Mouse (Mus musculus) forebrain, embryonic 11.5 days (tissue): ENCODE results near the gene Pgc. TPM values are rescaled to one million over a fixed set of nuclear protein-coding genes. Genes with fewer than 3 reads are reported as not detected.

Source experiments
- ATAC-seq: fragments of 200-750 bp; cut with Nextera tagmentation; replicated peaks from 2 replicates; pipeline ENCODE4 v1.8.0; 2017; ENCODE audit warnings: moderate TSS enrichment; ENCODE audit not compliant: low FRiP score
- DNase-seq: peaks from one replicate; pipeline ENCODE4 v3.0.0-alpha.2; 2017; ENCODE audit warnings: low spot score
- H3K27ac ChIP-seq: fragments of 300-500 bp; sonication (generic); 2 replicates; pipeline ENCODE4 v1.5.1; 2014; ENCODE audit warnings: low read depth, low read length
- H3K27me3 ChIP-seq: fragments of 300-500 bp; sonication (generic); 2 replicates; pipeline ENCODE4 v1.6.1; 2014; ENCODE audit warnings: mild to moderate bottlenecking, low read length, mixed read lengths; ENCODE audit not compliant: control insufficient read depth, insufficient read depth
- H3K36me3 ChIP-seq: fragments of 300-500 bp; sonication (generic); 2 replicates; pipeline ENCODE4 v1.6.1; 2014; ENCODE audit warnings: mild to moderate bottlenecking, low read length, moderate library complexity, mixed read lengths; ENCODE audit not compliant: control insufficient read depth, insufficient read depth
- H3K4me1 ChIP-seq: fragments of 300-500 bp; sonication (generic); replicated peaks from 2 replicates; pipeline ENCODE4 v1.6.1; 2014; ENCODE audit warnings: low read length, mixed read lengths; ENCODE audit not compliant: control insufficient read depth, insufficient read depth
- H3K4me2 ChIP-seq: fragments of 300-500 bp; sonication (generic); 2 replicates; pipeline ENCODE4 v1.6.1; 2014; ENCODE audit warnings: low read depth, mild to moderate bottlenecking, low read length, moderate library complexity, mixed read lengths; ENCODE audit not compliant: severe bottlenecking
- H3K4me3 ChIP-seq: fragments of 300-500 bp; sonication (generic); 2 replicates; pipeline ENCODE4 v1.5.1; 2014; ENCODE audit warnings: low read depth, low read length
- H3K9ac ChIP-seq: fragments of 300-500 bp; sonication (generic); 2 replicates; pipeline ENCODE4 v1.6.1; 2014; ENCODE audit warnings: low read length
- H3K9me3 ChIP-seq: fragments of 300-500 bp; sonication (generic); 2 replicates; pipeline ENCODE4 v1.6.1; 2016; ENCODE audit warnings: low read length, mixed read lengths; ENCODE audit not compliant: control insufficient read depth
- WGBS: fragments of 180-500 bp; shearing (Covaris S2); extraction: QIAGEN DNeasy Blood & Tissue Kit; methylation state at CpG from one replicate; pipeline ENCODE4 v1.1.7; 2014; 5-methylcytosine and 5-hydroxymethylcytosine counted together
- polyA plus RNA-seq: library from polyadenylated mRNA; unstranded; fragments of >200 nt; fragmentation: Nextera tagmentation; extraction: Ambion mirVana; gene quantifications from 2 replicates; pipeline ENCODE4 v1.2.1, GENCODE M21; 2014

The Pgc gene
- polyA plus RNA-seq: not detected in 2 replicates

DNA sequence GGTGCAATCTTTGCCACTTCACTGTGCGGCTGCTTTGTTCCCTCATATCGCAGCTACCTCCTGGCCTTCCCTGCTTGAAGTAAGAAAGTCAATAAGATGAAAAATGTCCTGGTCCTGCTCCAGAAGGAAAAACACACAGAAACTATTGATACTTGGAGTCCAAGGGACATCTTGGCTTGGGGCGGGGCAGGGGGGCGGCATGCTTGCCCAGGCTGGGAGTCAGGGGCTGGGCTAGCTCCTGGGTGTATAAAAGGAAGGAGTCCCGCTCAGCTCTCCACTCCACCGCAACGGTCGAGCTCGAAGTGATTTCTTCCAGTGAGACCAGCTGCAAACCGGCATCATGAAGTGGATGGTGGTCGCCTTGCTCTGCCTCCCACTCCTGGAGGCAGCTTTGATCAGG, at the start of gene Pgc:
TSS of gene Pgc (plus strand) at position 277 of the 400 bp plus-strand sequence.
- WGBS: 87% methylated on average over 11 of the region's 11 CpGs
- Histone ChIP-seq H3K36me3 (no peaks in the 10 kb centered on the region), H3K27ac (no peak within 1 kb of the TSS), H3K4me1 (no peaks in the 10 kb centered on the region), H3K9ac (no peak within 1 kb of the TSS), H3K9me3 (no peaks in the 10 kb centered on the region), H3K4me3 (no peak within 1 kb of the TSS), H3K4me2 (no peak within 1 kb of the TSS), H3K27me3 (no peaks in the 10 kb centered on the region)
- no peak for ATAC-seq
- no peak for DNase-seq

DNA sequence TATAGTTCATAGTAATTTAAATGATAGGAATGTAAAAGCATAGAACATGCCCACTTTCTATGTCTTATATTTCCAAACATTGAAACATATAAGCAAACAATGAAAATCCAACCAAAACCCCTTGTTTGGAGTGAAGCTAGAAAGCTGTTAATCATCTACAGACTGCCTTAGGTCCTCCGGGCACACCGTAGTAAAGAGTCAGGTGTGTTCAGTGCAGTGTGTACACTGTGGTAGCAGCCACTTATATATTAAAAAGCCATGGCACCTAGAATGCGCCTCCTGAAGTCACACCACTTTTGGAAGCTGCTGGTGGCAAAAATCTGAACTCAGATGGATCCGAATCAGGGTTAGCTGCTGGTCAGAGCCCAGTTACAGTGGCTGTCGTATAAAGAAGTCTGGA, 48.4 kb upstream of the Pgc start:
- 91% methylated on average over 5 of the region's 5 CpGs for WGBS
- Histone ChIP-seq H3K36me3 (peaks cover 10% of the 10 kb centered on the region; the same call in 1 of the 2 replicates), H3K27ac (no peak overlapping the region)

GRCm38 (mm10) chr17:47678702-47679101, 47.9 kb upstream of the Pgc start:
- Histone ChIP-seq H3K4me1 (no peaks in the 10 kb centered on the region), H3K36me3 (peaks cover 10% of the 10 kb centered on the region; the same call in 1 of the 2 replicates), H3K4me2 (no peak overlapping the region), H3K4me3 (no peak overlapping the region), H3K27me3 (no peaks in the 10 kb centered on the region), H3K27ac (no peak overlapping the region), H3K9me3 (no peaks in the 10 kb centered on the region), H3K9ac (no peak overlapping the region)
- DNase-seq (no peak), ATAC-seq (no peak)
- WGBS: 87% methylated on average over 5 of the region's 5 CpGs

More for the DNA sequence above, 48.4 kb upstream of the Pgc start:
- H3K9me3 ChIP-seq: no peaks in the 10 kb centered on the region
- H3K4me1 ChIP-seq: no peaks in the 10 kb centered on the region
- no peaks in the 10 kb centered on the region; the same call in 1 of the 2 replicates for H3K27me3 ChIP-seq
- ATAC-seq (no peak), DNase-seq (no peak)
- H3K4me3 ChIP-seq: no peak overlapping the region
- H3K4me2 ChIP-seq: no peak overlapping the region
- no peak overlapping the region for H3K9ac ChIP-seq

GRCm38 (mm10) chr17:47682836-47683235, 43.8 kb upstream of the Pgc start:
- H3K4me3 ChIP-seq: no peak overlapping the region
- no peak overlapping the region for H3K9ac ChIP-seq
- 88% methylated on average over 4 of the region's 4 CpGs for WGBS
- no peak for ATAC-seq
- DNase-seq: no peak
- H3K9me3 ChIP-seq: no peaks in the 10 kb centered on the region
- no peak overlapping the region for H3K27ac ChIP-seq
- no peak overlapping the region for H3K4me2 ChIP-seq
- H3K27me3 ChIP-seq: no peaks in the 10 kb centered on the region
- H3K36me3 ChIP-seq: peaks cover 10% of the 10 kb centered on the region; the same call in 1 of the 2 replicates
- H3K4me1 ChIP-seq: peaks cover 8% of the 10 kb centered on the region; the same call in 1 of the 2 replicates

- Histone ChIP-seq H3K4me2 (peak overlapping the region; percentile 96), H3K9ac (peak overlapping the region; percentile 87), H3K4me3 (peak overlapping the region; percentile 66), H3K4me1 (peaks cover 8% of the 10 kb centered on the region; the same call in 1 of the 2 replicates), H3K27me3 (no peaks in the 10 kb centered on the region; the same call in 1 of the 2 replicates), H3K9me3 (no peaks in the 10 kb centered on the region), H3K27ac (peak overlapping the region; percentile 57; the same call in 1 of the 2 replicates), H3K36me3 (no peaks in the 10 kb centered on the region; the same call in 1 of the 2 replicates)
- DNase-seq (peak; percentile 95), ATAC-seq (peak; percentile 90)
- WGBS: under 1% methylated on average over 70 of the region's 70 CpGs
Observed at GRCm38 (mm10) chr17:47687409-47688343, 39.0 kb upstream of the Pgc start.

DNA sequence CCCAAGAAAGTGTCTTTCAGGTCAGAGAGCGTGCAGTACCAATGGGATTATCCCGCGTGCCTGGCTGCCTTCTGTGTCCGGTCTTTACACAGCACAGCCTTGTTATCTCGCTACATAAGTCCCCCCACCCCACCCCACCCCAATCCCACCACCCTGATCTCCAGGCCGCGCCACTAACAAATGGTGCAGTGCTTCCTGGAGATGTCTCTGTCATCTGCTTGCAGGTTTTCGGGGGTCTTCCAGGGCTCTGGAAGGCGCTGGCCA, 38.4 kb upstream of the Pgc start, which contains the start of gene Tomm6:
TSS of gene Tomm6 (minus strand) at position 43 of the 264 bp plus-strand sequence.
- peak within 1 kb of the TSS; percentile 57 for H3K27ac ChIP-seq
- H3K4me2 ChIP-seq: peak within 1 kb of the TSS; percentile 96
- H3K27me3 ChIP-seq: no peaks in the 10 kb centered on the region; the same call in 1 of the 2 replicates
- ATAC-seq (no peak), DNase-seq (no peak)
- 0% methylated on average over 9 of the region's 9 CpGs for WGBS
- peaks cover 8% of the 10 kb centered on the region; the same call in 1 of the 2 replicates for H3K4me1 ChIP-seq
- no peaks in the 10 kb centered on the region for H3K9me3 ChIP-seq
- no peaks in the 10 kb centered on the region; the same call in 1 of the 2 replicates for H3K36me3 ChIP-seq
- H3K9ac ChIP-seq: peak within 1 kb of the TSS; percentile 87
- peak within 1 kb of the TSS; percentile 66 for H3K4me3 ChIP-seq

DNA sequence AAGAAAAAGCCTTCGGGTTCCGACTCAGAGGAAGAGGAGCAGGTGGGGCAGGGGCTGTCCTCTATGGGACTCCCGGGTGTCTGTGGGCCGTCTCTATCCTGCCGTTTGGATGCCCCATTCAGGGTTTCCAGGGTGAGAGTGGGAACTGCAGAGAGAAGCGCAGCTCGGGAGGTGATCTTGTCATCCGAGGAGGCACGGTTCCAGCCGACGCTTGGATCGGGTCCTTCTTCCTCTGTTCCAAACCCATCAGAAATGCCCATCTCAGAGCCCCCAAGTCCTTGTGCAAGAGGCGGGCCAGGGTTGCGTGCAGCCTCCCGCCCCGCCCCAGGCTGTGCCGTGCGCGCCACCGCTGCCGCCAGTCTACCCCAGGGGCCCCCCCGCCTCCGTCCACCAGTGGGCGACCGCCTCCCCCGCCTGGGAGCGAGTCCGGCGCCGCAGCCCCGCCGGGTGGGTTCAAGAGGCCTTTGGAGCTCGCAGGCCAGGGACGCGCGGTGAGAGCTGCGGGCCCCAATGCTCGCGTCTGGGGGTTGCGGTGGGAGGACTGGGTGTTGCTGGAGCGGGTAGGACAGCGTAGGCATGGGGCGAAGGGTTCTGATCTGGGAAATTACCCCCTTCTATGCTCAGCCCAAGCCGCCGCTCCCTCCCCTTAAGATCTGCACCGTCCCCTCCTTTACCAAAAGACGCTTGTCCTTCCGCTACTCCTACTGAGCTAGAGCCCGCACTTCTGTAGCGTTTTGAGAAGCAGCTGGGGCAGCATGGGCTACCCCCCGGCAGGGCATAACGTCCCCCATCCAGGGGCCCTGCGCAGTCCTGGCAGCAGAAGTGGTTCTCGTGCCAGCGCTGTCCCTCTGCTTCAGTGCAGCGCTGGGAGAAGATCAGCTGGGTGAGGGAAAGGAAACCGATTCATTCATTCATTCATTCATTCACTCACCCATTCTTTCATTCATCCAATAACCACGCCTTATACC, 37.8 kb upstream of the Pgc start, which contains the start of gene Frs3:
TSS of gene Frs3 (plus strand) at position 423 of the 968 bp plus-strand sequence.
- peak; percentile 66 for ATAC-seq
- 1% methylated on average over 58 of the region's 58 CpGs for WGBS
- no peaks in the 10 kb centered on the region; the same call in 1 of the 2 replicates for H3K36me3 ChIP-seq
- no peaks in the 10 kb centered on the region for H3K9me3 ChIP-seq
- H3K9ac ChIP-seq: peak within 1 kb of the TSS; percentile 87
- DNase-seq: peak; percentile 87
- peak within 1 kb of the TSS; percentile 57 for H3K27ac ChIP-seq
- H3K4me1 ChIP-seq: peaks cover 8% of the 10 kb centered on the region; the same call in 1 of the 2 replicates
- peak within 1 kb of the TSS; percentile 96 for H3K4me2 ChIP-seq
- H3K4me3 ChIP-seq: peak within 1 kb of the TSS; percentile 66
- no peaks in the 10 kb centered on the region; the same call in 1 of the 2 replicates for H3K27me3 ChIP-seq

- Histone ChIP-seq H3K36me3 (no peaks in the 10 kb centered on the region), H3K27ac (no peak overlapping the region), H3K4me2 (peak overlapping the region; percentile 96; the same call in 1 of the 2 replicates), H3K4me1 (peaks cover 11% of the 10 kb centered on the region; the same call in 1 of the 2 replicates), H3K4me3 (peak overlapping the region; percentile 66; the same call in 1 of the 2 replicates), H3K27me3 (no peaks in the 10 kb centered on the region; the same call in 1 of the 2 replicates), H3K9ac (no peak overlapping the region; the same call in 1 of the 2 replicates), H3K9me3 (no peaks in the 10 kb centered on the region)
- DNase-seq (no peak), ATAC-seq (no peak)
- 81% methylated on average over 7 of the region's 8 CpGs for WGBS
Observed at GRCm38 (mm10) chr17:47689894-47690293, 36.7 kb upstream of the Pgc start.
